Mouse (Mus musculus) G1E (cell line): ENCODE data around the gene Dzip1l.

Source experiments
- CTCF ChIP-seq: IDR thresholded peaks from 2 replicates; pipeline ENCODE4 v1.5.1; 2012; ENCODE audit warnings: low read depth, low read length, inconsistent platforms, mixed read lengths
- GATA1 ChIP-seq: IDR thresholded peaks from 2 replicates; pipeline ENCODE4 v1.6.1; 2012; ENCODE audit warnings: borderline replicate concordance, low read length, inconsistent platforms, mixed read lengths

GRCm38 (mm10) chr9:99591144-99591543 lies 38.2 kb upstream of the Dzip1l start:
- no peak for TF ChIP-seq CTCF
- no peak for TF ChIP-seq GATA1
